Comparison of ENCODE assay signal across 13 mouse cellular contexts in the genomic region with DNA sequence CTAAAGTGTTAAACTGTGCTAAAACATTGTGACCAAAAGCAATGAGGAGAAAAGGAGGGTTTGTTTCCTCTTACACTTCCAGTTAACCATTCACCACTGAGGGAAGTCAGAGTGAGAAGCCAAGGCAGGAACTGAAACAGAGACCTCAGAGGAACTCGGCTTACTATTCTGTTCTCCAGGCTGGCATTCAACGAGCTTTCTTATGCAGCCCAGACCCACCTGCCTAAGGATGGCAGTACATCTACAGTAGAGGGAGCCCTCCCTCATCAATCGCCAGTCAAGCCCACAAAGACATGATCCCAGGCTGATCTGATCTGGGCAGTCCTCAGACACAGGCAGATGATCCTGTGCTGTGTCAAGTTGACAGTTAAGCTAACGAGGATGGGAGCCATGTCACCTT.
DNase-seq lines count a peak whose midpoint lies in the region; ATAC-seq and TF ChIP-seq lines count a peak whose summit lies in the region.
"Had no signal": no experiment of that assay in that cellular context is flagged by ENCODE, and none has a peak within 500 bp of the region (broad histone marks: within the 10 kb centered on the region; RNA-seq: fewer than 3 reads in every experiment).

No protein-coding gene starts in this region.

- H3K4me1 ChIP-seq in kidney, postnatal 0 days (replicated peaks; ENCODE audit: insufficient read depth, low read length) = peaks cover 20% of the 10 kb centered on the region; the same call in 1 of the 2 replicates

- H3K4me3 ChIP-seq in kidney, postnatal 0 days (replicated peaks; ENCODE audit: low read depth, low read length) = no peak overlapping the region
- H3K4me3 ChIP-seq: midbrain, embryonic 10.5 days had no signal

- ATAC-seq in kidney, postnatal 0 days (replicated peaks; ENCODE audit: low FRiP score, low read depth) = no peak
- ATAC-seq in megakaryocyte, adult 5-6 weeks (ENCODE audit: poor library complexity, severe bottlenecking) = peak; percentile 86

- TF ChIP-seq CTCF in kidney, postnatal 0 days (IDR thresholded peaks at IDR 0.05; ENCODE audit: low read depth) = peak; percentile 36; the same call in 1 of the 2 replicates

- no peak overlapping the region for H3K9ac ChIP-seq in kidney, postnatal 0 days (ENCODE audit: low read depth, low read length)

- no peaks in the 10 kb centered on the region for H3K27me3 ChIP-seq in kidney, postnatal 0 days (ENCODE audit: insufficient read depth, low read length)

- no peaks in the 10 kb centered on the region for H3K9me3 ChIP-seq in kidney, postnatal 0 days (replicated peaks; ENCODE audit: low read length)
- H3K9me3 ChIP-seq: midbrain, embryonic 10.5 days had no signal

- DNase-seq in kidney, postnatal 0 days (ENCODE audit: low spot score) = no peak
- DNase-seq in kidney, adult 8-10 months = no peak
- DNase-seq in ES-CJ7 (ENCODE audit: low read depth, low spot score) = peak; percentile 62
- peak; percentile 35 for DNase-seq in brain, adult 2 months (ENCODE audit: low read depth, low spot score)
- no peak for DNase-seq in frontal cortex, postnatal 36 days (ENCODE audit: low spot score in 2 of 2)
- no peak for DNase-seq in urinary bladder, postnatal 36 days (ENCODE audit: low spot score in 2 of 2)
- DNase-seq: adrenal gland, adult 8-10 months; cerebellum, adult 8-10 months; gastrocnemius, postnatal 25 days; heart, postnatal 14 days; kidney, postnatal 10 days had no signal

- H3K4me2 ChIP-seq in kidney, postnatal 0 days (ENCODE audit: low read length) = no peak overlapping the region

- peaks cover 47% of the 10 kb centered on the region for H3K36me3 ChIP-seq in kidney, postnatal 0 days (ENCODE audit: insufficient read depth, low read length)

- no peak overlapping the region for H3K27ac ChIP-seq in kidney, postnatal 0 days
- H3K27ac ChIP-seq: midbrain, embryonic 10.5 days had no signal

- 51% methylated on average over 4 of the region's 4 CpGs for WGBS in kidney, postnatal 0 days

Comparison
In these comparisons a context has a peak if more than half of its experiments do, and no peak if none do; other contexts are left out.
1. DNase-seq: peak in ES-CJ7 (single experiment) and brain, adult 2 months (single experiment); none in kidney, postnatal 0 days (single experiment), kidney, adult 8-10 months (0 of 2), frontal cortex, postnatal 36 days (0 of 2) and urinary bladder, postnatal 36 days (0 of 2).